Mouse (Mus musculus) C2C12 (cell line): ENCODE data around the gene Coq4.

Source experiments
- CTCF ChIP-seq: IDR thresholded peaks from one replicate; pipeline ENCODE4 v1.5.1; 2011; ENCODE audit not compliant: control insufficient read depth, insufficient read depth, insufficient read length
- MAX ChIP-seq: IDR thresholded peaks from one replicate; pipeline ENCODE4 v1.6.1; 2011; ENCODE audit warnings: mild to moderate bottlenecking, control low read depth
- MYOD1 ChIP-seq: IDR thresholded peaks from one replicate; pipeline ENCODE4 v1.6.1; 2011; ENCODE audit warnings: low read depth; ENCODE audit not compliant: control insufficient read depth, insufficient read length
- MYOG ChIP-seq: IDR thresholded peaks from one replicate; pipeline ENCODE4 v1.6.1; 2011; ENCODE audit not compliant: control insufficient read depth, insufficient read length; ENCODE audit errors: extremely low read depth
- USF1 ChIP-seq: IDR thresholded peaks from one replicate; pipeline ENCODE4 v1.6.1; 2011; ENCODE audit warnings: low read depth, mild to moderate bottlenecking, control low read depth, moderate library complexity

DNA sequence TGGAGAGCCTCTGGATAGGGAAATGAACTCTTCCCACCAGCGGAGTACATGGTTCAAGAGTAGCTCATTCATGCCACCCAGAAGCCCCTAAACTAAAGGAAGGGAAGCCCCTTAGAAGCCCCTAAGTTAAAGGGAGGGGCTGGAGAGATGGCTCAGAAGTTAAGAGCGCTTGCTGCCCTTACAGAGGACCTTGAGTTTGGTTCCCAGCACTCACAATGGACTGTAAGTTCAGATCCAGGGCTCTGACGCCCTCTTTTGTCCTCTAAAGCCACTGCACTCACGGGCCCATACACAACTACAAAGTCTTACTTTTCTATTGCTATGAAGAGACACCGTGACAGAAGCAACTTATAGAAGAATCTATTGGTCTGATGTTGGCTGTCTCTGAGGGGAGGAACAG, 34.9 kb upstream of the Coq4 start:
- TF ChIP-seq CTCF: no peak
- TF ChIP-seq USF1: no peak
- no peak for TF ChIP-seq MYOD1
- no peak for TF ChIP-seq MYOG
- TF ChIP-seq MAX: no peak
